Mouse (Mus musculus): ENCODE measurements at regions not wholly inside any gene's neighbourhood (a gene's known extent, or its start where the extent isn't known, plus 50 kb on each side); places are given as distances from the start of the nearest gene placed in this dataset. TPM values are rescaled to one million over a fixed set of nuclear protein-coding genes. Genes with fewer than 3 reads are reported as not detected.
A peak's percentile ranks its signal among the peaks of the same experiment; 100 is the strongest.

DNA sequence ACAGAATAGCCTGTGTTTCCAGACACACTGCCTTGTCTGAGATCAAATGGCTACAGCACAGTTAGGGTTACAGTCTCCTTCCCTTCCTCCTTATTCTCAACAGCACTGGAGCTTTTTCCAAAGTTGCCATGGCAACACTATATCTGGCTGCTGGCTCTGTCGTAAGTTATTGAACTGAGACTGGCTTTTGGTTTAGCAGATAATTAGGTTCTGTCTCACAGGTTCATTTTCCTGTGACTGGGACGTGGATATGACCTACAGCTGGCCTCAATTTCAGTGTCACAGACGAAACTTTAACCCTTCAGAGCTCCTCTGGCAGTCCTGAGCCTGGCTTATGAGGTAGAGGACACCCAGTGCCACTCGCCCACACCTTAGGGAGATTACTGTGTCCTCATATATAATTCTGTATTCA is 60.2 kb upstream of the Gm11146 start:
- peak overlapping the region; percentile 55 for H3K27ac ChIP-seq (ENCODE audit: low read depth, low read length)
- ATAC-seq (ENCODE audit: insufficient read depth, low FRiP score, low TSS enrichment) = peak; percentile 89

GRCm38 (mm10) chr16:77653306-77653705 is 51.4 kb upstream of the Gm11146 start:
- Histone ChIP-seq H3K9ac (ENCODE audit: low read length) (no peak overlapping the region), H3K27me3 (ENCODE audit: control insufficient read depth, insufficient read depth, low read length) (no peaks in the 10 kb centered on the region), H3K4me1 (ENCODE audit: control insufficient read depth, insufficient read depth, low read length) (no peaks in the 10 kb centered on the region), H3K4me3 (ENCODE audit: low read depth, low read length) (no peak overlapping the region), H3K27ac (ENCODE audit: low read depth, low read length) (no peak overlapping the region), H3K4me2 (ENCODE audit: low read depth) (no peak overlapping the region), H3K36me3 (ENCODE audit: control insufficient read depth, insufficient read depth, low read length) (no peaks in the 10 kb centered on the region), H3K9me3 (ENCODE audit: control insufficient read depth, low read length) (no peaks in the 10 kb centered on the region)
- DNase-seq (ENCODE audit: low spot score) = no peak
- ATAC-seq (ENCODE audit: insufficient read depth, low FRiP score, low TSS enrichment) = peak; percentile 86
- WGBS = 41% methylated on average over 3 of the region's 3 CpGs

More for the DNA sequence above, 60.2 kb upstream of the Gm11146 start:
- Histone ChIP-seq H3K4me1 (ENCODE audit: control insufficient read depth, insufficient read depth, low read length) (peaks cover 9% of the 10 kb centered on the region; the same call in 1 of the 2 replicates), H3K9ac (ENCODE audit: low read length) (no peak overlapping the region), H3K36me3 (ENCODE audit: control insufficient read depth, insufficient read depth, low read length) (no peaks in the 10 kb centered on the region), H3K4me3 (ENCODE audit: low read depth, low read length) (no peak overlapping the region), H3K4me2 (ENCODE audit: low read depth) (no peak overlapping the region), H3K9me3 (ENCODE audit: control insufficient read depth, low read length) (no peaks in the 10 kb centered on the region), H3K27me3 (ENCODE audit: control insufficient read depth, insufficient read depth, low read length) (no peaks in the 10 kb centered on the region)
- peak; percentile 53 for DNase-seq (ENCODE audit: low spot score)
- WGBS = 21% methylated on average over 4 of the region's 4 CpGs

Small RNA genes lying in the stretch of these regions (microRNA-seq; reads per million reads assigned to microRNA genes)
- not detected for gene Gm25025
